Mouse (Mus musculus) erythroblast, embryonic 14.5 days (primary cell): ENCODE results near the gene Ift81.

ENCODE experiments used
- GATA1 ChIP-seq: IDR thresholded peaks from 2 replicates; pipeline ENCODE4 v1.6.1; 2012; ENCODE audit warnings: low read length, inconsistent platforms, mixed read lengths
- TAL1 ChIP-seq: IDR thresholded peaks from 3 replicates; pipeline ENCODE4 v1.6.1; 2012; ENCODE audit warnings: low read length, inconsistent platforms, mixed read lengths

- no peak for TF ChIP-seq TAL1
- TF ChIP-seq GATA1 = no peak
These were observed 67.0 kb downstream of the Ift81 start for GRCm38 (mm10) chr5:122547251-122547714.
